Mouse (Mus musculus): ENCODE measurements around the gene Glyr1. TPM values are rescaled to one million over a fixed set of nuclear protein-coding genes. Genes with fewer than 3 reads are reported as not detected.

Gene Glyr1
- total RNA-seq, 2 experiments from 2014 or later = 110 to 111 TPM

- DNase-seq (ENCODE audit: low spot score in 2 of 2) = no peak
Measured at GRCm38 (mm10) chr16:4964731-4965391, 84.8 kb downstream of the Glyr1 start.

Other genes starting within 250 kb of the Glyr1 start
- gene 4930562C15Rik, start 214.4 kb downstream of the Glyr1 start, total RNA-seq (2021) = under 1 TPM in 1 of 2 experiments, not detected in 1; 0.11 TPM
- 10 to 100 TPM; 32.7 to 36.3 TPM for gene Ubald1, start 169.5 kb downstream of the Glyr1 start, total RNA-seq (2021)
- gene Mgrn1, start 163.6 kb downstream of the Glyr1 start, total RNA-seq (2021) = 10 to 100 TPM; 91.7 to 96.1 TPM
- gene Nudt16l1, start 111.1 kb downstream of the Glyr1 start, total RNA-seq (2021) = 100 to 1,000 TPM; 105 to 110 TPM
- 10 to 100 TPM; 51.9 to 60.5 TPM for gene Anks3, start 85.7 kb downstream of the Glyr1 start, total RNA-seq (2021)
- under 1 TPM in 1 of 2 experiments, not detected in 1; 0.22 TPM for gene Sept12, start 52.0 kb downstream of the Glyr1 start, total RNA-seq (2021)
- 1 to 10 TPM in 1 of 2 experiments, not detected in 1; 2.2 TPM for gene Smim22, start 42.6 kb downstream of the Glyr1 start, total RNA-seq (2021)
- gene Rogdi, start 36.3 kb downstream of the Glyr1 start, total RNA-seq (2021) = 10 to 100 TPM; 54.6 to 55.0 TPM
- gene Ubn1, start 194 bp upstream of the Glyr1 start, total RNA-seq (2021) = 10 to 100 TPM; 41.2 to 43.4 TPM
- 1 to 10 TPM; 1.9 to 2.9 TPM for gene Ppl, start 82.6 kb upstream of the Glyr1 start, total RNA-seq (2021)
- under 1 TPM; 0.34 to 0.40 TPM for gene Sec14l5, start 97.2 kb upstream of the Glyr1 start, total RNA-seq (2021)
- gene Nagpa, start 154.1 kb upstream of the Glyr1 start, total RNA-seq (2021) = 10 to 100 TPM; 23.0 to 25.2 TPM
- gene AU021092, start 172.4 kb upstream of the Glyr1 start, total RNA-seq (2021) = 10 to 100 TPM; 17.6 to 23.8 TPM
- gene Alg1, start 183.8 kb upstream of the Glyr1 start, total RNA-seq (2021) = 10 to 100 TPM; 36.0 to 38.8 TPM
- gene Eef2kmt, start 206.1 kb upstream of the Glyr1 start, total RNA-seq (2021) = 10 to 100 TPM; 30.8 to 41.5 TPM